In the genomic region with DNA sequence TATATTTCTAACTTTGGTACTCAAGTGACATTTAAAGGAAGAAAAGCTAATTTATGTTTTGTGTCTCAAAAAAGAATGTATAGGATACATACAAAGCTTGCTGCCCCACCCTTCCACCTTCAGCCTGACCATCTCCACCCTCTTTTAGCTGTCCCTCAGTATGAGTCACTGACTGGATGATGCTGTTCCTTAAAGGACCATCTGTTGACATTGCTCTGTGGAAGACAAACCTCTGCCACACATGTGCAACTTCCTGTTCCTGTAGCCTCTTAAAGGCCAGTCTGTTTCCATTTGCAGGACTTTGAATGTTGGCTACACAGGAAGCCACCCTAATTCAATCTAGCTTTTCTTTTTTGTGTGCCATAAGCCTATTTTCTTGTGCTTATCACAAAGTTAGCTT, we compare ENCODE assay signal across 21 mouse cellular contexts. TPM values are rescaled to one million over a fixed set of nuclear protein-coding genes. Genes with fewer than 3 reads are reported as not detected.
DNase-seq lines count a peak whose midpoint lies in the region; ATAC-seq and TF ChIP-seq lines count a peak whose summit lies in the region.
"Had no signal": no experiment of that assay in that cellular context is flagged by ENCODE, and none has a peak within 500 bp of the region (broad histone marks: within the 10 kb centered on the region; RNA-seq: fewer than 3 reads in every experiment).

No protein-coding gene starts in this region.

- no peak overlapping the region for H3K27ac ChIP-seq in lung, postnatal 0 days (ENCODE audit: low read length)
- H3K27ac ChIP-seq in CH12.LX (ENCODE audit: insufficient read depth, low read depth) = no peak overlapping the region
- H3K27ac ChIP-seq in forebrain, embryonic 14.5 days (ENCODE audit: low read depth, low read length) = no peak overlapping the region
- H3K27ac ChIP-seq: embryonic facial prominence, embryonic 12.5 days; heart, embryonic 13.5 days; hindbrain, embryonic 13.5 days; hindbrain, postnatal 0 days had no signal

- TF ChIP-seq CTCF in lung, postnatal 0 days (IDR thresholded peaks at IDR 0.05) = no peak
- TF ChIP-seq CTCF in CH12.LX (conservative IDR thresholded peaks at IDR 0.05 in 1 of 2, IDR thresholded peaks at IDR 0.05 in 1 of 2; ENCODE audit: low read depth in 2 of 2, low read length in 2 of 2) = no peak

- peak; percentile 19 for DNase-seq in lung, postnatal 0 days (ENCODE audit: low spot score)
- no peak for DNase-seq in lung, postnatal 25 days (ENCODE audit: low spot score)
- peak; percentile 10 for DNase-seq in CH12.LX (ENCODE audit: extremely low read depth)
- peak; percentile 25 for DNase-seq in large intestine, adult 2 months (ENCODE audit: low read depth, low spot score)
- DNase-seq in layer of hippocampus, postnatal 36 days = no peak
- DNase-seq in forebrain, embryonic 14.5 days (ENCODE audit: low spot score) = no peak
- no peak for DNase-seq in urinary bladder, adult 18-20 months (ENCODE audit: low spot score in 2 of 2)
- DNase-seq: adrenal gland, postnatal 14 days; B cell, adult 2 months; cerebellum, adult 11 months; cerebellum, adult 9-10 months; cerebellum, postnatal 25 days; forebrain, postnatal 0 days; gastrocnemius, postnatal 14 days; heart, postnatal 4 days had no signal

- H3K79me2 ChIP-seq in CH12.LX (replicated peaks; ENCODE audit: control insufficient read depth, extremely low read depth, insufficient read depth, poor library complexity, severe bottlenecking) = no peaks in the 10 kb centered on the region

- TF ChIP-seq EP300 in lung, postnatal 0 days (IDR thresholded peaks at IDR 0.05) = no peak
- TF ChIP-seq EP300 in CH12.LX (IDR thresholded peaks at IDR 0.05; ENCODE audit: low read length) = no peak

- no peaks in the 10 kb centered on the region for H3K4me1 ChIP-seq in lung, postnatal 0 days (ENCODE audit: insufficient read depth, low read depth, low read length)
- peaks cover 5 to 46% of the 10 kb centered on the region in 2 experiments; a peak in 3 of 4 replicates for H3K4me1 ChIP-seq in CH12.LX (ENCODE audit: control insufficient read depth in 1 of 2, insufficient read depth in 2 of 2)
- no peaks in the 10 kb centered on the region for H3K4me1 ChIP-seq in forebrain, embryonic 14.5 days (ENCODE audit: control insufficient read depth, insufficient read depth, low read length)
- H3K4me1 ChIP-seq: embryonic facial prominence, embryonic 12.5 days; hindbrain, embryonic 13.5 days had no signal

- H3K4me3 ChIP-seq in lung, postnatal 0 days (ENCODE audit: low read depth, low read length) = no peak overlapping the region
- H3K4me3 ChIP-seq in CH12.LX (replicated peaks in 1 of 3; ENCODE audit: low read depth in 2 of 3, low read length in 2 of 3, poor library complexity in 1 of 3) = no peak overlapping the region
- no peak overlapping the region for H3K4me3 ChIP-seq in forebrain, embryonic 14.5 days (ENCODE audit: low read depth, low read length)
- H3K4me3 ChIP-seq: embryonic facial prominence, embryonic 12.5 days; heart, embryonic 13.5 days; hindbrain, embryonic 13.5 days had no signal

- ATAC-seq in lung, postnatal 0 days = no peak
- ATAC-seq in neutrophil, adult 5-6 weeks (ENCODE audit: extremely low read depth, insufficient number of reproducible peaks, low FRiP score, poor library complexity, severe bottlenecking) = 0 out of 2 replicates have a peak, but pooled peaks have one; percentile 36
- ATAC-seq in forebrain, embryonic 14.5 days = no peak
- ATAC-seq: CD4-positive, CD25-positive, alpha-beta regulatory T cell, adult 4 months; forebrain, postnatal 0 days; hindbrain, postnatal 0 days had no signal

- H3K9ac ChIP-seq in lung, postnatal 0 days (replicated peaks; ENCODE audit: low read depth) = no peak overlapping the region
- H3K9ac ChIP-seq in CH12.LX (ENCODE audit: insufficient read depth, low read depth) = no peak overlapping the region
- no peak overlapping the region for H3K9ac ChIP-seq in forebrain, embryonic 14.5 days (ENCODE audit: low read length)
- H3K9ac ChIP-seq: embryonic facial prominence, embryonic 12.5 days; forebrain, postnatal 0 days; heart, embryonic 13.5 days; hindbrain, embryonic 13.5 days had no signal

- no peaks in the 10 kb centered on the region for H3K27me3 ChIP-seq in lung, postnatal 0 days (replicated peaks; ENCODE audit: insufficient read depth, low read length)
- H3K27me3 ChIP-seq in CH12.LX (replicated peaks) = no peaks in the 10 kb centered on the region
- H3K27me3 ChIP-seq in forebrain, embryonic 14.5 days (replicated peaks; ENCODE audit: control insufficient read depth, insufficient read depth, low read length) = no peaks in the 10 kb centered on the region
- H3K27me3 ChIP-seq: embryonic facial prominence, embryonic 12.5 days; heart, embryonic 13.5 days; hindbrain, embryonic 13.5 days had no signal

- no peak for TF ChIP-seq POLR2A in CH12.LX (IDR thresholded peaks at IDR 0.05; ENCODE audit: low read depth, low read length)

- no peaks in the 10 kb centered on the region for H3K9me3 ChIP-seq in lung, postnatal 0 days (ENCODE audit: low read length)
- H3K9me3 ChIP-seq in CH12.LX (replicated peaks; ENCODE audit: low read length) = no peaks in the 10 kb centered on the region
- no peaks in the 10 kb centered on the region for H3K9me3 ChIP-seq in forebrain, embryonic 14.5 days (replicated peaks; ENCODE audit: control insufficient read depth, low read length)
- H3K9me3 ChIP-seq: embryonic facial prominence, embryonic 12.5 days; heart, embryonic 13.5 days; hindbrain, embryonic 13.5 days had no signal

- dilution Hi-C loops in CH12.LX (cut with MboI; ENCODE audit: extremely low pct_ligation_motif_present, extremely low pct_unique_long_range_greater_than_20kb, low sequenced_read_pairs) = no loop called here

- no peak for TF ChIP-seq RAD21 in CH12.LX (IDR thresholded peaks at IDR 0.05; ENCODE audit: low read depth, low read length)

- peaks cover 16% of the 10 kb centered on the region; the same call in 1 of the 2 replicates for H3K36me3 ChIP-seq in lung, postnatal 0 days (ENCODE audit: insufficient read depth, low read length)
- peaks cover 9 to 60% of the 10 kb centered on the region in 2 experiments for H3K36me3 ChIP-seq in CH12.LX (replicated peaks in 1 of 2; ENCODE audit: control insufficient read depth in 1 of 2, insufficient read depth in 1 of 2, low read length in 1 of 2)
- peaks cover 45% of the 10 kb centered on the region for H3K36me3 ChIP-seq in forebrain, embryonic 14.5 days (ENCODE audit: control insufficient read depth, insufficient read depth, low read length)

- no peak overlapping the region for H3K4me2 ChIP-seq in lung, postnatal 0 days (replicated peaks; ENCODE audit: low read depth, low read length)
- H3K4me2 ChIP-seq in CH12.LX (ENCODE audit: insufficient read depth, low read depth, poor library complexity, severe bottlenecking) = no peak overlapping the region
- H3K4me2 ChIP-seq in forebrain, embryonic 14.5 days (ENCODE audit: low read length) = no peak overlapping the region
- H3K4me2 ChIP-seq: embryonic facial prominence, embryonic 12.5 days; heart, embryonic 13.5 days; hindbrain, embryonic 13.5 days had no signal

- in situ Hi-C loops in CH12.LX (cut with MboI; ENCODE audit: low pct_ligation_motif_present, low pct_unique_long_range_greater_than_20kb, low sequenced_read_pairs) = loop anchor here (10.0 kb wide), 1 partner anchor 122 kb away; no protein-coding TSS in a partner anchor

TF ChIP-seq in CH12.LX, 34 proteins besides CTCF, POLR2A, EP300 and RAD21:
- TF ChIP-seq NELFE (IDR thresholded peaks at IDR 0.05; ENCODE audit: low read depth, low read length) = no peak
- no peak for TF ChIP-seq NRF1 (IDR thresholded peaks at IDR 0.05; ENCODE audit: low read depth, low read length)
- no peak for TF ChIP-seq ZNF384 (IDR thresholded peaks at IDR 0.05; ENCODE audit: low read depth, low read length)
- no peak for TF ChIP-seq POLR2AphosphoS2 (IDR thresholded peaks at IDR 0.05; ENCODE audit: low read depth, low read length)
- no peak for TF ChIP-seq ZC3H11A (IDR thresholded peaks at IDR 0.05; ENCODE audit: low read depth, low read length)
- TF ChIP-seq CHD2 (IDR thresholded peaks at IDR 0.05; ENCODE audit: low read length) = no peak
- TF ChIP-seq SMC3 (IDR thresholded peaks at IDR 0.05; ENCODE audit: low read depth, low read length) = no peak
- TF ChIP-seq RCOR1 (conservative IDR thresholded peaks at IDR 0.05; ENCODE audit: low read depth, low read length) = no peak
- no peak for TF ChIP-seq JUND (conservative IDR thresholded peaks at IDR 0.05; ENCODE audit: low read depth, low read length)
- no peak for TF ChIP-seq PAX5 (IDR thresholded peaks at IDR 0.05; ENCODE audit: low read length)
- no peak for TF ChIP-seq IRF4 (IDR thresholded peaks at IDR 0.05; ENCODE audit: low read depth, low read length)
- no peak for TF ChIP-seq TCF12 (IDR thresholded peaks at IDR 0.05; ENCODE audit: low read depth, low read length)
- TF ChIP-seq MAZ (IDR thresholded peaks at IDR 0.05; ENCODE audit: low read depth, low read length) = no peak
- TF ChIP-seq CHD1 (IDR thresholded peaks at IDR 0.05; ENCODE audit: low read depth, low read length) = no peak
- no peak for TF ChIP-seq MYC (IDR thresholded peaks at IDR 0.05; ENCODE audit: low read depth, low read length)
- no peak for TF ChIP-seq ZMIZ1 (IDR thresholded peaks at IDR 0.05; ENCODE audit: low read depth, low read length)
- TF ChIP-seq GABPA (IDR thresholded peaks at IDR 0.05; ENCODE audit: insufficient replicate concordance, low read depth, low read length) = no peak
- no peak for TF ChIP-seq USF2 (conservative IDR thresholded peaks at IDR 0.05; ENCODE audit: low read depth, low read length)
TF ChIP-seq in CH12.LX: peak in this region for 0.

RNA-seq across cellular contexts. Expression of a gene that starts 55.2 kb away (rescaled TPM):
- 13.1 and 14.2 TPM in 2 replicates for polyA plus RNA-seq in lung, postnatal 0 days (2015; fragmentation: Nextera tagmentation; extraction: Ambion mirVana)
- total RNA-seq in CH12.LX (2012; rRNA removed) (25.7 and 33.0 TPM in 2 replicates), CH12.LX (2014; rRNA removed) (54.8 and 57.9 TPM in 2 replicates)
- polyA plus RNA-seq in CH12.LX (2012; ENCODE audit: insufficient read length, low read depth) = 46.3 and 50.2 TPM in 2 replicates
- 10.5 and 17.2 TPM in 2 replicates for polyA plus RNA-seq in large intestine, adult 2 months (2012; rRNA removed)
- 51.4 and 55.0 TPM in 2 replicates for total RNA-seq in neutrophil, adult 5-6 weeks (2017)
- total RNA-seq in layer of hippocampus, postnatal 36 days (2021) = 10 to 100 TPM; 15.6 to 18.6 TPM
- 30.4 and 37.0 TPM in 2 replicates for polyA plus RNA-seq in forebrain, embryonic 14.5 days (2014; fragmentation: Nextera tagmentation; extraction: Ambion mirVana)

RNA-seq across cellular contexts. Expression of a gene that starts 55.3 kb away (rescaled TPM):
- polyA plus RNA-seq in lung, postnatal 0 days (2015; fragmentation: Nextera tagmentation; extraction: Ambion mirVana) = 10.5 and 11.4 TPM in 2 replicates
- total RNA-seq in CH12.LX (2012; rRNA removed) = 8.9 and 9.3 TPM in 2 replicates
- 11.2 and 12.2 TPM in 2 replicates for total RNA-seq in CH12.LX (2014; rRNA removed)
- polyA plus RNA-seq in CH12.LX (2012; ENCODE audit: insufficient read length, low read depth) = 8.9 and 11.4 TPM in 2 replicates
- 5.3 and 7.0 TPM in 2 replicates for polyA plus RNA-seq in large intestine, adult 2 months (2012; rRNA removed)
- total RNA-seq in neutrophil, adult 5-6 weeks (2017) = 22.5 and 28.3 TPM in 2 replicates
- 10 to 100 TPM; 75.9 to 84.3 TPM for total RNA-seq in layer of hippocampus, postnatal 36 days (2021)
- 60.5 and 73.7 TPM in 2 replicates for polyA plus RNA-seq in forebrain, embryonic 14.5 days (2014; fragmentation: Nextera tagmentation; extraction: Ambion mirVana)

Comparison
In these comparisons a context has a peak if more than half of its experiments do, and no peak if none do; other contexts are left out.
1. DNase-seq: peak in lung, postnatal 0 days (single experiment), CH12.LX (single experiment) and large intestine, adult 2 months (single experiment); none in lung, postnatal 25 days (single experiment), layer of hippocampus, postnatal 36 days (0 of 2), forebrain, embryonic 14.5 days (single experiment) and urinary bladder, adult 18-20 months (0 of 2).